Mouse (Mus musculus): Measurements from ENCODE around the gene Nfatc3. TPM values are rescaled to one million over a fixed set of nuclear protein-coding genes. Genes with fewer than 3 reads are reported as not detected.

The Nfatc3 gene
- polyA plus RNA-seq, 1 experiment from 2014 or later: 5.3 TPM

GRCm38 (mm10) chr8:106158381-106158780, 99.7 kb downstream of the Nfatc3 start:
- 88% methylated on average over 10 of the region's 10 CpGs for WGBS
- ATAC-seq (ENCODE audit: insufficient read depth, low FRiP score): no peak
- no peak overlapping the region for H3K9ac ChIP-seq (ENCODE audit: low read length)
- no peaks in the 10 kb centered on the region for H3K4me1 ChIP-seq (ENCODE audit: control insufficient read depth, insufficient read depth, low read length)
- no peak overlapping the region for H3K4me2 ChIP-seq (ENCODE audit: low read depth, low read length)
- H3K9me3 ChIP-seq (replicated peaks; ENCODE audit: control insufficient read depth, low read length): no peaks in the 10 kb centered on the region
- H3K4me3 ChIP-seq (replicated peaks; ENCODE audit: low read length): no peak overlapping the region
- peaks cover 4% of the 10 kb centered on the region for H3K36me3 ChIP-seq (ENCODE audit: control insufficient read depth, insufficient read depth, low read length)
- H3K27ac ChIP-seq (ENCODE audit: low read length): no peak overlapping the region
- no peaks in the 10 kb centered on the region for H3K27me3 ChIP-seq (ENCODE audit: control insufficient read depth, insufficient read depth, low read length)

- no peaks in the 10 kb centered on the region for H3K9me3 ChIP-seq (replicated peaks; ENCODE audit: control insufficient read depth, low read length)
- ATAC-seq (ENCODE audit: insufficient read depth, low FRiP score): no peak
- H3K36me3 ChIP-seq (ENCODE audit: control insufficient read depth, insufficient read depth, low read length): peaks cover 11% of the 10 kb centered on the region
- H3K9ac ChIP-seq (ENCODE audit: low read length): no peak overlapping the region
- H3K27ac ChIP-seq (ENCODE audit: low read length): no peak overlapping the region
- WGBS: 89% methylated on average over 6 of the region's 6 CpGs
- H3K4me2 ChIP-seq (ENCODE audit: low read depth, low read length): no peak overlapping the region
- H3K4me1 ChIP-seq (ENCODE audit: control insufficient read depth, insufficient read depth, low read length): no peaks in the 10 kb centered on the region
- H3K27me3 ChIP-seq (ENCODE audit: control insufficient read depth, insufficient read depth, low read length): no peaks in the 10 kb centered on the region
- H3K4me3 ChIP-seq (replicated peaks; ENCODE audit: low read length): no peak overlapping the region
Measured at GRCm38 (mm10) chr8:106159876-106160275, 101.2 kb downstream of the Nfatc3 start.

GRCm38 (mm10) chr8:106163251-106163650, 104.6 kb downstream of the Nfatc3 start:
- no peak overlapping the region for H3K9ac ChIP-seq (ENCODE audit: low read length)
- no peak for ATAC-seq (ENCODE audit: insufficient read depth, low FRiP score)
- H3K4me3 ChIP-seq (replicated peaks; ENCODE audit: low read length): no peak overlapping the region
- H3K4me1 ChIP-seq (ENCODE audit: control insufficient read depth, insufficient read depth, low read length): no peaks in the 10 kb centered on the region
- H3K4me2 ChIP-seq (ENCODE audit: low read depth, low read length): no peak overlapping the region
- H3K9me3 ChIP-seq (replicated peaks; ENCODE audit: control insufficient read depth, low read length): no peaks in the 10 kb centered on the region
- WGBS: 89% methylated on average over 9 of the region's 9 CpGs
- no peaks in the 10 kb centered on the region for H3K27me3 ChIP-seq (ENCODE audit: control insufficient read depth, insufficient read depth, low read length)
- H3K36me3 ChIP-seq (ENCODE audit: control insufficient read depth, insufficient read depth, low read length): peaks cover 11% of the 10 kb centered on the region
- no peak overlapping the region for H3K27ac ChIP-seq (ENCODE audit: low read length)

GRCm38 (mm10) chr8:106165460-106165859, 106.8 kb downstream of the Nfatc3 start:
- 45% methylated on average over 4 of the region's 4 CpGs for WGBS
- H3K9me3 ChIP-seq (replicated peaks; ENCODE audit: control insufficient read depth, low read length): no peaks in the 10 kb centered on the region
- no peak overlapping the region for H3K27ac ChIP-seq (ENCODE audit: low read length)
- H3K27me3 ChIP-seq (ENCODE audit: control insufficient read depth, insufficient read depth, low read length): no peaks in the 10 kb centered on the region
- H3K4me1 ChIP-seq (ENCODE audit: control insufficient read depth, insufficient read depth, low read length): peaks cover 3% of the 10 kb centered on the region; the same call in 1 of the 2 replicates
- no peak overlapping the region for H3K9ac ChIP-seq (ENCODE audit: low read length)
- H3K36me3 ChIP-seq (ENCODE audit: control insufficient read depth, insufficient read depth, low read length): peaks cover 11% of the 10 kb centered on the region
- no peak for ATAC-seq (ENCODE audit: insufficient read depth, low FRiP score)
- H3K4me2 ChIP-seq (ENCODE audit: low read depth, low read length): no peak overlapping the region
- no peak overlapping the region for H3K4me3 ChIP-seq (replicated peaks; ENCODE audit: low read length)

- peak; percentile 84 for ATAC-seq (ENCODE audit: insufficient read depth, low FRiP score)
- under 1% methylated on average over 59 of the region's 59 CpGs for WGBS
- Histone ChIP-seq H3K9ac (ENCODE audit: low read length) (peak within 1 kb of the TSS; percentile 86), H3K4me2 (ENCODE audit: low read depth, low read length) (peak within 1 kb of the TSS; percentile 98), H3K27me3 (ENCODE audit: control insufficient read depth, insufficient read depth, low read length) (no peaks in the 10 kb centered on the region), H3K36me3 (ENCODE audit: control insufficient read depth, insufficient read depth, low read length) (peaks cover 6% of the 10 kb centered on the region; the same call in 1 of the 2 replicates), H3K4me3 (replicated peaks; ENCODE audit: low read length) (peak within 1 kb of the TSS; percentile 81), H3K27ac (ENCODE audit: low read length) (peak within 1 kb of the TSS; percentile 58), H3K9me3 (replicated peaks; ENCODE audit: control insufficient read depth, low read length) (no peaks in the 10 kb centered on the region), H3K4me1 (ENCODE audit: control insufficient read depth, insufficient read depth, low read length) (peaks cover 3% of the 10 kb centered on the region; the same call in 1 of the 2 replicates)
Measured at GRCm38 (mm10) chr8:106168356-106169016, 109.8 kb downstream of the Nfatc3 start, which contains the start of gene Slc7a6. Gene Slc7a6 (plus strand): TSS chr8:106168857.

GRCm38 (mm10) chr8:106169017-106169933, 110.6 kb downstream of the Nfatc3 start:
- ATAC-seq (ENCODE audit: insufficient read depth, low FRiP score): peak; percentile 75; the same call in 1 of the 2 replicates
- 0 out of 2 replicates have a peak, but pooled peaks cover under 1% of the 10 kb centered on the region for H3K36me3 ChIP-seq (ENCODE audit: control insufficient read depth, insufficient read depth, low read length)

GRCm38 (mm10) chr8:106169934-106170480, 111.4 kb downstream of the Nfatc3 start:
- Histone ChIP-seq H3K9ac (ENCODE audit: low read length) (peak overlapping the region; percentile 86), H3K4me1 (ENCODE audit: control insufficient read depth, insufficient read depth, low read length) (peaks cover 3% of the 10 kb centered on the region; the same call in 1 of the 2 replicates), H3K4me2 (ENCODE audit: low read depth, low read length) (peak overlapping the region; percentile 98), H3K36me3 (ENCODE audit: control insufficient read depth, insufficient read depth, low read length) (no peaks in the 10 kb centered on the region), H3K9me3 (replicated peaks; ENCODE audit: control insufficient read depth, low read length) (no peaks in the 10 kb centered on the region), H3K27me3 (ENCODE audit: control insufficient read depth, insufficient read depth, low read length) (no peaks in the 10 kb centered on the region), H3K4me3 (replicated peaks; ENCODE audit: low read length) (peak overlapping the region; percentile 81), H3K27ac (ENCODE audit: low read length) (no peak overlapping the region)
- 16% methylated on average over 6 of the region's 6 CpGs for WGBS
- ATAC-seq (ENCODE audit: insufficient read depth, low FRiP score): no peak

More at GRCm38 (mm10) chr8:106169017-106169933, 110.6 kb downstream of the Nfatc3 start:
- Histone ChIP-seq H3K9me3 (replicated peaks; ENCODE audit: control insufficient read depth, low read length) (no peaks in the 10 kb centered on the region), H3K9ac (ENCODE audit: low read length) (peak overlapping the region; percentile 86), H3K4me3 (replicated peaks; ENCODE audit: low read length) (peak overlapping the region; percentile 81), H3K4me1 (ENCODE audit: control insufficient read depth, insufficient read depth, low read length) (peaks cover 3% of the 10 kb centered on the region; the same call in 1 of the 2 replicates), H3K27me3 (ENCODE audit: control insufficient read depth, insufficient read depth, low read length) (no peaks in the 10 kb centered on the region), H3K27ac (ENCODE audit: low read length) (peak overlapping the region; percentile 58), H3K4me2 (ENCODE audit: low read depth, low read length) (peak overlapping the region; percentile 98)
- under 1% methylated on average over 54 of the region's 54 CpGs for WGBS

GRCm38 (mm10) chr8:106173566-106173965, 114.9 kb downstream of the Nfatc3 start:
- Histone ChIP-seq H3K9me3 (replicated peaks; ENCODE audit: control insufficient read depth, low read length) (no peaks in the 10 kb centered on the region), H3K9ac (ENCODE audit: low read length) (no peak overlapping the region), H3K4me1 (ENCODE audit: control insufficient read depth, insufficient read depth, low read length) (peaks cover 15% of the 10 kb centered on the region), H3K36me3 (ENCODE audit: control insufficient read depth, insufficient read depth, low read length) (no peaks in the 10 kb centered on the region), H3K4me3 (replicated peaks; ENCODE audit: low read length) (no peak overlapping the region), H3K27ac (ENCODE audit: low read length) (no peak overlapping the region), H3K4me2 (ENCODE audit: low read depth, low read length) (no peak overlapping the region), H3K27me3 (ENCODE audit: control insufficient read depth, insufficient read depth, low read length) (no peaks in the 10 kb centered on the region)
- WGBS: 86% methylated on average over 3 of the region's 3 CpGs
- no peak for ATAC-seq (ENCODE audit: insufficient read depth, low FRiP score)

Data from stomach, embryonic 16.5 days (tissue).